Mouse (Mus musculus) liver, postnatal 0 days (tissue): Measurements from ENCODE around the gene Hdac10. TPM values are rescaled to one million over a fixed set of nuclear protein-coding genes. Genes with fewer than 3 reads are reported as not detected.

Experiments used
- ATAC-seq: fragments of 200-750 bp; cut with Nextera tagmentation; 2 replicates; pipeline ENCODE4 v1.8.0; 2017; ENCODE audit warnings: mild to moderate bottlenecking, moderate library complexity
- DNase-seq: peaks from one replicate; pipeline ENCODE4 v3.0.0-alpha.2; 2016
- H3K27ac ChIP-seq: fragments of 300-500 bp; sonication (generic); 2 replicates; pipeline ENCODE4 v1.5.1; 2014; ENCODE audit warnings: antibody characterized with exemption, moderate library complexity, mild to moderate bottlenecking, low read depth
- H3K27me3 ChIP-seq: fragments of 300-500 bp; sonication (generic); 2 replicates; pipeline ENCODE4 v1.6.1; 2014; ENCODE audit warnings: low read length, control low read depth, mixed read lengths; ENCODE audit not compliant: insufficient read depth
- H3K36me3 ChIP-seq: fragments of 300-500 bp; sonication (generic); replicated peaks from 2 replicates; pipeline ENCODE4 v1.6.1; 2014; ENCODE audit warnings: mild to moderate bottlenecking, control low read depth, low read length, moderate library complexity, mixed read lengths; ENCODE audit not compliant: insufficient read depth
- H3K4me1 ChIP-seq: fragments of 300-500 bp; sonication (generic); 2 replicates; pipeline ENCODE4 v1.6.1; 2014; ENCODE audit warnings: antibody characterized with exemption, mild to moderate bottlenecking, control low read depth; ENCODE audit not compliant: insufficient read depth
- H3K4me2 ChIP-seq: fragments of 300-500 bp; sonication (generic); 2 replicates; pipeline ENCODE4 v1.6.1; 2014; ENCODE audit warnings: low read depth, mild to moderate bottlenecking, low read length, moderate library complexity, mixed read lengths
- H3K4me3 ChIP-seq: fragments of 300-500 bp; sonication (generic); 2 replicates; pipeline ENCODE4 v1.5.1; 2014; ENCODE audit warnings: low read depth, low read length
- H3K9ac ChIP-seq: fragments of 300-500 bp; sonication (generic); replicated peaks from 2 replicates; pipeline ENCODE4 v1.6.1; 2014; ENCODE audit warnings: mild to moderate bottlenecking, moderate library complexity
- H3K9me3 ChIP-seq: fragments of 300-500 bp; sonication (generic); 2 replicates; pipeline ENCODE4 v1.6.1; 2016; ENCODE audit warnings: mild to moderate bottlenecking, control low read depth, low read length, mixed read lengths
- CTCF ChIP-seq: sonication (generic); IDR thresholded peaks from 2 replicates; pipeline ENCODE4 v1.5.1; 2016; ENCODE audit warnings: antibody characterized with exemption, low read depth
- EP300 ChIP-seq: IDR thresholded peaks from 2 replicates; pipeline ENCODE4 v1.6.1; 2016; ENCODE audit warnings: antibody characterized with exemption, low read depth, mild to moderate bottlenecking
- WGBS: fragments of 180-500 bp; shearing (Covaris S2); extraction: QIAGEN DNeasy Blood & Tissue Kit; methylation state at CpG from one replicate; pipeline ENCODE4 v1.1.7; 2014; ENCODE audit not compliant: insufficient replicate concordance; 5-methylcytosine and 5-hydroxymethylcytosine counted together
- polyA plus RNA-seq: library from polyadenylated mRNA; unstranded; fragments of >200 nt; fragmentation: Nextera tagmentation; extraction: Ambion mirVana; gene quantifications from 2 replicates; pipeline ENCODE4 v1.2.1, GENCODE M21; 2015

Gene Hdac10
- polyA plus RNA-seq, 1 experiment from 2014 or later = 6.3 TPM

GRCm38 (mm10) chr15:89146537-89146936, 18.0 kb upstream of the Hdac10 start:
- TF ChIP-seq CTCF = no peak
- no peak for TF ChIP-seq EP300
- DNase-seq = peak; percentile 59
- peak; percentile 56 for ATAC-seq
- H3K27ac ChIP-seq = no peak overlapping the region
- 0 out of 2 replicates have a peak overlapping the region, but pooled peaks have one; percentile 3 for H3K4me3 ChIP-seq
- H3K27me3 ChIP-seq = peaks cover 78% of the 10 kb centered on the region
- WGBS = 4% methylated on average over 27 of the region's 27 CpGs
- H3K4me2 ChIP-seq = peak overlapping the region; percentile 40
- H3K36me3 ChIP-seq = no peaks in the 10 kb centered on the region
- peaks cover 10% of the 10 kb centered on the region for H3K4me1 ChIP-seq
- H3K9me3 ChIP-seq = no peaks in the 10 kb centered on the region
- H3K9ac ChIP-seq = no peak overlapping the region

DNA sequence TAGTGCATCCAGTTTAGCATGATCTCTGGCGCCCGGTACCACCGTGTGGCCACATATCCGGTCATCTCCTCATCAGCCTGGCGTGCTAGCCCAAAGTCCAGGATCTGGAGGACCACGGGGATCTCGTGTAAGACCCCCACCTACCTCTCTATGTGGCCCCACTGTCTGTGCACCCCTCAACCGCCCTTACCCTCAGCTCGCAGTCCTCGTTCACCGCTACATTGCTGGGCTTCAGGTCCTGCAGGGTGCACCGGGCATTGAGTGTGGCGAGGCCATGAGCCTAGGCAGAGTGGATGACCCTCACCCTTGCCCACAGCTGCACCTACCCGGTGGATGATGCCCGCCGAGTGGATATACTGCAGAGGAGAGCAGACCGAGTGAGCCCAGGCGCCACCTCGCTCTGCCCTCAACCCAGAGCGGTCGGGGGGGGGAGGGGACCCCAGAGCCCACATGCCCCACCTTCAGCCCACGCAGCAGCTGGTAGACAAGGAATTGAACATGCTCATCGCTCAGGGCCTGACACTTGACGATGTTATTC, 17.4 kb upstream of the Hdac10 start:
- ATAC-seq = no peak
- Histone ChIP-seq H3K9me3 (no peaks in the 10 kb centered on the region), H3K27me3 (peaks cover 84% of the 10 kb centered on the region), H3K4me1 (peaks cover 11% of the 10 kb centered on the region), H3K4me2 (no peak overlapping the region), H3K36me3 (no peaks in the 10 kb centered on the region), H3K9ac (no peak overlapping the region), H3K4me3 (no peak overlapping the region), H3K27ac (no peak overlapping the region)
- DNase-seq = no peak
- TF ChIP-seq EP300 = no peak
- TF ChIP-seq CTCF = no peak
- 67% methylated on average over 24 of the region's 24 CpGs for WGBS

DNA sequence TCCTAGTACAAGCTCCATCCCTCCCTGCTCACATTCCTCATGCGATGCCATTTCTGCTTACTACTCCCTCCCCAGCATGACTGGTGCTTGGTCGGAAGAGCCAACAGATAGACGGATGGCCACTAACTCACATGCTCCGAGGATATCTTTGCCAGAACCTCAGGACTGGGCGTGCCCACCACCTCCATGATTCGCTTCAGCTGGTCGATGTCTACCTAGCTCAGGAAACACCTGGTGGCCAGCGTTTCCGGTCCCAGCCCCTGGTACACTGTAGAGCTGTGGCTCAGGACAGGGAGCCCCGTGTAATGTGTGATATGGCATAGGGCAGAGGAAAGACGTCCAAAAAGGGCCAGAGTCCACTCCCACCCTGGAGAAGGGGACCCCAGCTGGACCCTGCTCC, 16.5 kb upstream of the Hdac10 start:
- Histone ChIP-seq H3K4me1 (peaks cover 18% of the 10 kb centered on the region), H3K4me2 (no peak overlapping the region), H3K27me3 (peaks cover 89% of the 10 kb centered on the region), H3K4me3 (no peak overlapping the region), H3K36me3 (no peaks in the 10 kb centered on the region), H3K27ac (no peak overlapping the region), H3K9ac (no peak overlapping the region), H3K9me3 (no peaks in the 10 kb centered on the region)
- ATAC-seq (no peak), DNase-seq (no peak)
- TF ChIP-seq EP300 (no peak), CTCF (no peak)
- 55% methylated on average over 11 of the region's 11 CpGs for WGBS

DNA sequence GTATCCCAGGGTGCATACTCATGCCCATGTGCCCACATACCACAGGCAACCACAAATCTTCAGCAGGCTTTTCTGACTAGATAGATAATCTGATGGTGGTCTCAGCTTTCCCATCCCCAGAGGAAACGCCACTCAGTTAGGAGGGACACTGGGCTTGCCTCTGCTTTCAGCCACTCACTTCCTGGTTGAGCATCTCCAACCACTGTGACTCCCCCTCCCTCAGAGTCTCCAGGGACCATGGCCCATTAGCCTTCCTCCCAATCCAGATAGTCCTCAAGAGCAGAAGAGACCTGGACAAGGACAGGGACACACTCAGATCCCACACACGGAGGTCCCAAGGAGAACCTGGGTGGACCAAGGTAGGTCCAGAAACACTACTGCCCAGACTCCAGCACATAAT, 14.6 kb upstream of the Hdac10 start:
- H3K9me3 ChIP-seq = no peaks in the 10 kb centered on the region
- TF ChIP-seq CTCF (no peak), EP300 (no peak)
- ATAC-seq (no peak), DNase-seq (no peak)
- no peak overlapping the region for H3K27ac ChIP-seq
- no peak overlapping the region for H3K9ac ChIP-seq
- WGBS = 38% methylated on average over 2 of the region's 2 CpGs
- H3K27me3 ChIP-seq = peaks cover 89% of the 10 kb centered on the region
- H3K4me3 ChIP-seq = no peak overlapping the region
- no peak overlapping the region for H3K4me2 ChIP-seq
- H3K36me3 ChIP-seq = no peaks in the 10 kb centered on the region
- H3K4me1 ChIP-seq = peaks cover 14% of the 10 kb centered on the region

DNA sequence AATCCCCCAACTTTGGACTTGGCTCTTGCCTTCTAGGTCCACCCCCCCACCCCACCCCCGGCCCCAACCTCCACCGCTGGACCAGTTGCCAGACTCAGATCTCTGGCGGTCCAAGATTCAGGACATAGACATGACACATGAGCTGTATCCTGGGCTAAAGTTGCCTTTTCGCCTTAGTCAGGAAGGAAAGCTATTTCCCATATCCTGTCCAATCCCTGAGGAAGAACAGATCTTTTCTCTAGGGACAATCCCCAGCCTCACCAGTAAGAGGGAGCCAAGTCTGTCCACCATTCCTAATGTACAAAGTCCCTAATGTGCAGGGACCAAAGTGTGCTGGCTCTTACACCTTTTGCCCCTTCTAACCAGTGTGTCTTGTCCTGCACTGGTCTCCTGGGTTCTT, 13.4 kb upstream of the Hdac10 start:
- no peak for TF ChIP-seq CTCF
- TF ChIP-seq EP300 = no peak
- Histone ChIP-seq H3K9ac (no peak overlapping the region), H3K9me3 (no peaks in the 10 kb centered on the region), H3K27me3 (peaks cover 86% of the 10 kb centered on the region), H3K36me3 (no peaks in the 10 kb centered on the region), H3K4me3 (no peak overlapping the region), H3K4me2 (no peak overlapping the region), H3K4me1 (peaks cover 14% of the 10 kb centered on the region), H3K27ac (no peak overlapping the region)
- 37% methylated on average over 4 of the region's 4 CpGs for WGBS
- ATAC-seq = no peak
- DNase-seq = no peak

- ATAC-seq = no peak
- no peak for DNase-seq
- TF ChIP-seq EP300 (no peak), CTCF (no peak)
- H3K9me3 ChIP-seq = no peaks in the 10 kb centered on the region
- no peak overlapping the region for H3K4me2 ChIP-seq
- no peak overlapping the region for H3K9ac ChIP-seq
- 23% methylated on average over 5 of the region's 5 CpGs for WGBS
- peaks cover 83% of the 10 kb centered on the region for H3K27me3 ChIP-seq
- no peaks in the 10 kb centered on the region for H3K36me3 ChIP-seq
- no peak overlapping the region for H3K4me3 ChIP-seq
- H3K4me1 ChIP-seq = peaks cover 12% of the 10 kb centered on the region
- no peak overlapping the region for H3K27ac ChIP-seq
Measured at GRCm38 (mm10) chr15:89141443-89141842, 12.9 kb upstream of the Hdac10 start.
